Mouse (Mus musculus): ENCODE measurements around the gene Eps8.

DNA sequence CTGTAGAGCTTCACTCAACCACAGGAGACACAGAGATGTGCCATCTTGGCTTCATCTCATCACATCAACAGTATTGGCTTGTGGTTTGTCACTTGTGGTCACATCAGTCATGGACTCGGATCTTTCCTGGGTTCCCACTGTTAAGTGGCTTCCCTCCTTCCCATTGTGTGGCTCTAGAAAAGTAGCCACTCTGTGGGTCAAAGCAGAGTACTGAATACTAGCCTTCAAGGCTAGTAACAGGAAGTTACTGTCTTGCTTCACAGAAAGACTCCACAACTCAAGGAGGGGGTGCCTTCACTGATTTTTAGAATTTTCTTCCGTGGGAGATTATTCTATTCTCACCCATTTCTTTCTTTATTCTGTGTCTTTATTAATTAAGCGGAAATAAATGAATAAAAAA lies 109.3 kb downstream of the Eps8 start:
- TF ChIP-seq POLR2A (IDR thresholded peaks at IDR 0.05; ENCODE audit: low read depth, low read length) (no peak), CTCF (IDR thresholded peaks at IDR 0.05; ENCODE audit: extremely low read depth, insufficient read length, insufficient replicate concordance, low read depth, low read length) (no peak)
